Mouse (Mus musculus) brain, embryonic 14.5 days (tissue): Measurements from ENCODE around the gene Atcay. TPM values are rescaled to one million over a fixed set of nuclear protein-coding genes. Genes with fewer than 3 reads are reported as not detected.

Experiments
- DNase-seq: peaks from one replicate; pipeline ENCODE4 v3.0.0-alpha.2; 2011; ENCODE audit warnings: low read depth
- CTCF ChIP-seq: fragments of 200-500 bp; IDR thresholded peaks from 2 replicates; pipeline ENCODE4 v1.5.1; 2012; ENCODE audit warnings: inconsistent platforms, mild to moderate bottlenecking, moderate library complexity, borderline replicate concordance; ENCODE audit not compliant: insufficient read depth, insufficient read length; ENCODE audit errors: extremely low read depth
- POLR2A ChIP-seq: fragments of 200-500 bp; IDR thresholded peaks from 2 replicates; pipeline ENCODE4 v1.6.1; 2012; ENCODE audit warnings: mild to moderate bottlenecking, inconsistent platforms, borderline replicate concordance; ENCODE audit not compliant: poor library complexity, insufficient read depth, insufficient read length, severe bottlenecking; ENCODE audit errors: extremely low read depth
- polyA plus RNA-seq: library from polyadenylated mRNA; depleted of rRNA; stranded (reverse); fragments of >200 nt; gene quantifications from 2 replicates; pipeline ENCODE4 v1.2.3, GENCODE M21; 2012

Atcay gene
- polyA plus RNA-seq, 1 experiment: 169 TPM

- TF ChIP-seq CTCF: no peak
- no peak for DNase-seq
Observed at GRCm38 (mm10) chr10:81202978-81203720, 27.5 kb downstream of the Atcay start.

- DNase-seq: no peak
- TF ChIP-seq POLR2A: no peak
- no peak for TF ChIP-seq CTCF
Observed at GRCm38 (mm10) chr10:81201807-81202758, 28.6 kb downstream of the Atcay start, which contains the start of gene Nmrk2. Gene Nmrk2 (minus strand): TSS chr10:81202051.

GRCm38 (mm10) chr10:81200605-81201287 lies 29.9 kb downstream of the Atcay start:
- TF ChIP-seq POLR2A (no peak), CTCF (no peak)
- no peak for DNase-seq

- no peak for DNase-seq
- TF ChIP-seq CTCF (no peak), POLR2A (no peak)
Observed at GRCm38 (mm10) chr10:81200141-81200540, 30.5 kb downstream of the Atcay start.

GRCm38 (mm10) chr10:81198990-81199389 lies 31.6 kb downstream of the Atcay start:
- DNase-seq: no peak
- TF ChIP-seq POLR2A: no peak
- no peak for TF ChIP-seq CTCF

- peak; percentile 74 for DNase-seq
- TF ChIP-seq CTCF (peak; percentile 74; the same call in 1 of the 2 replicates), POLR2A (no peak)
Observed at GRCm38 (mm10) chr10:81198230-81198629, 32.4 kb downstream of the Atcay start.

GRCm38 (mm10) chr10:81197305-81197704 lies 33.3 kb downstream of the Atcay start:
- DNase-seq: no peak
- TF ChIP-seq POLR2A (no peak), CTCF (no peak)

- TF ChIP-seq POLR2A (no peak), CTCF (no peak)
Observed at GRCm38 (mm10) chr10:81196470-81197065, 34.1 kb downstream of the Atcay start.

GRCm38 (mm10) chr10:81195300-81195699 lies 35.3 kb downstream of the Atcay start:
- no peak for DNase-seq
- TF ChIP-seq POLR2A: no peak
- TF ChIP-seq CTCF: no peak

More at GRCm38 (mm10) chr10:81196470-81197065, 34.1 kb downstream of the Atcay start:
- no peak for DNase-seq

GRCm38 (mm10) chr10:81193991-81194774 lies 36.5 kb downstream of the Atcay start:
- no peak for DNase-seq

More at GRCm38 (mm10) chr10:81193991-81194774, 36.5 kb downstream of the Atcay start:
- TF ChIP-seq CTCF (no peak), POLR2A (no peak)
